Mouse (Mus musculus): ENCODE results near the gene Entpd1. TPM values are rescaled to one million over a fixed set of nuclear protein-coding genes. Genes with fewer than 3 reads are reported as not detected.

Entpd1 gene
- polyA plus RNA-seq, 1 experiment from 2014 or later, result 7.6 TPM

- ATAC-seq, result peak; percentile 89
- Histone ChIP-seq H3K4me2 (ENCODE audit: low read depth, low read length) (peak overlapping the region; percentile 55), H3K9ac (ENCODE audit: low read depth, low read length) (peak overlapping the region; percentile 57), H3K4me3 (ENCODE audit: low read length) (no peak overlapping the region; the same call in 1 of the 2 replicates), H3K4me1 (ENCODE audit: control insufficient read depth, insufficient read depth, low read length) (0 out of 2 replicates have a peak, but pooled peaks cover 7% of the 10 kb centered on the region), H3K9me3 (ENCODE audit: control insufficient read depth, low read length) (no peaks in the 10 kb centered on the region), H3K27me3 (replicated peaks; ENCODE audit: control insufficient read depth, insufficient read depth, low read length) (no peaks in the 10 kb centered on the region), H3K27ac (ENCODE audit: low read length) (no peak overlapping the region), H3K36me3 (ENCODE audit: control insufficient read depth, insufficient read depth, low read length) (no peaks in the 10 kb centered on the region)
- 30% methylated on average over 17 of the region's 17 CpGs for WGBS
Measured at GRCm38 (mm10) chr19:40736680-40737512, 124.7 kb downstream of the Entpd1 start.

- 73% methylated on average over 5 of the region's 5 CpGs for WGBS
- Histone ChIP-seq H3K4me1 (ENCODE audit: control insufficient read depth, insufficient read depth, low read length) (0 out of 2 replicates have a peak, but pooled peaks cover 7% of the 10 kb centered on the region), H3K36me3 (ENCODE audit: control insufficient read depth, insufficient read depth, low read length) (no peaks in the 10 kb centered on the region), H3K27me3 (replicated peaks; ENCODE audit: control insufficient read depth, insufficient read depth, low read length) (no peaks in the 10 kb centered on the region), H3K9ac (ENCODE audit: low read depth, low read length) (no peak overlapping the region), H3K27ac (ENCODE audit: low read length) (no peak overlapping the region), H3K4me3 (ENCODE audit: low read length) (no peak overlapping the region), H3K4me2 (ENCODE audit: low read depth, low read length) (peak overlapping the region; percentile 55; the same call in 1 of the 2 replicates), H3K9me3 (ENCODE audit: control insufficient read depth, low read length) (no peaks in the 10 kb centered on the region)
- ATAC-seq, result no peak
Measured at GRCm38 (mm10) chr19:40737613-40738012, 125.4 kb downstream of the Entpd1 start.

- 80% methylated on average over 13 of the region's 13 CpGs for WGBS
- Histone ChIP-seq H3K27ac (ENCODE audit: low read length) (no peak overlapping the region), H3K4me3 (ENCODE audit: low read length) (no peak overlapping the region), H3K27me3 (replicated peaks; ENCODE audit: control insufficient read depth, insufficient read depth, low read length) (no peaks in the 10 kb centered on the region), H3K4me1 (ENCODE audit: control insufficient read depth, insufficient read depth, low read length) (0 out of 2 replicates have a peak, but pooled peaks cover 7% of the 10 kb centered on the region), H3K9me3 (ENCODE audit: control insufficient read depth, low read length) (no peaks in the 10 kb centered on the region), H3K36me3 (ENCODE audit: control insufficient read depth, insufficient read depth, low read length) (no peaks in the 10 kb centered on the region), H3K4me2 (ENCODE audit: low read depth, low read length) (no peak overlapping the region), H3K9ac (ENCODE audit: low read depth, low read length) (no peak overlapping the region)
- ATAC-seq, result peak; percentile 52
Measured at GRCm38 (mm10) chr19:40738683-40739324, 126.6 kb downstream of the Entpd1 start.

- whole genome bisulfite sequencing, result 53% methylated on average over 4 of the region's 4 CpGs
- H3K9ac ChIP-seq (ENCODE audit: low read depth, low read length), result no peak overlapping the region
Measured at GRCm38 (mm10) chr19:40746603-40747002, 134.4 kb downstream of the Entpd1 start.

GRCm38 (mm10) chr19:40748559-40748958, 136.4 kb downstream of the Entpd1 start, which contains the start of gene Cc2d2b:
Gene Cc2d2b (plus strand): TSS chr19:40748753.
- Histone ChIP-seq H3K27me3 (replicated peaks; ENCODE audit: control insufficient read depth, insufficient read depth, low read length) (no peaks in the 10 kb centered on the region), H3K9ac (ENCODE audit: low read depth, low read length) (no peak within 1 kb of the TSS), H3K36me3 (ENCODE audit: control insufficient read depth, insufficient read depth, low read length) (no peaks in the 10 kb centered on the region), H3K4me3 (ENCODE audit: low read length) (no peak within 1 kb of the TSS), H3K4me1 (ENCODE audit: control insufficient read depth, insufficient read depth, low read length) (no peaks in the 10 kb centered on the region), H3K4me2 (ENCODE audit: low read depth, low read length) (no peak within 1 kb of the TSS), H3K27ac (ENCODE audit: low read length) (no peak within 1 kb of the TSS), H3K9me3 (ENCODE audit: control insufficient read depth, low read length) (no peaks in the 10 kb centered on the region)
- no peak for ATAC-seq
- 64% methylated on average over 17 of the region's 17 CpGs for WGBS

More at GRCm38 (mm10) chr19:40746603-40747002, 134.4 kb downstream of the Entpd1 start:
- Histone ChIP-seq H3K27ac (ENCODE audit: low read length) (no peak overlapping the region), H3K9me3 (ENCODE audit: control insufficient read depth, low read length) (no peaks in the 10 kb centered on the region), H3K4me2 (ENCODE audit: low read depth, low read length) (no peak overlapping the region), H3K36me3 (ENCODE audit: control insufficient read depth, insufficient read depth, low read length) (no peaks in the 10 kb centered on the region), H3K4me1 (ENCODE audit: control insufficient read depth, insufficient read depth, low read length) (no peaks in the 10 kb centered on the region), H3K4me3 (ENCODE audit: low read length) (no peak overlapping the region), H3K27me3 (replicated peaks; ENCODE audit: control insufficient read depth, insufficient read depth, low read length) (no peaks in the 10 kb centered on the region)
- no peak for ATAC-seq

- Histone ChIP-seq H3K4me2 (ENCODE audit: low read depth, low read length) (no peak overlapping the region), H3K4me3 (ENCODE audit: low read length) (no peak overlapping the region), H3K27me3 (replicated peaks; ENCODE audit: control insufficient read depth, insufficient read depth, low read length) (no peaks in the 10 kb centered on the region), H3K9ac (ENCODE audit: low read depth, low read length) (no peak overlapping the region), H3K4me1 (ENCODE audit: control insufficient read depth, insufficient read depth, low read length) (no peaks in the 10 kb centered on the region), H3K27ac (ENCODE audit: low read length) (no peak overlapping the region), H3K9me3 (ENCODE audit: control insufficient read depth, low read length) (no peaks in the 10 kb centered on the region), H3K36me3 (ENCODE audit: control insufficient read depth, insufficient read depth, low read length) (no peaks in the 10 kb centered on the region)
- ATAC-seq, result no peak
- 85% methylated on average over 2 of the region's 2 CpGs for WGBS
Measured at GRCm38 (mm10) chr19:40754311-40754710, 142.1 kb downstream of the Entpd1 start.

- 77% methylated on average over 2 of the region's 2 CpGs for WGBS
- H3K27ac ChIP-seq (ENCODE audit: low read length), result no peak overlapping the region
- no peak overlapping the region for H3K4me3 ChIP-seq (ENCODE audit: low read length)
- no peaks in the 10 kb centered on the region for H3K27me3 ChIP-seq (replicated peaks; ENCODE audit: control insufficient read depth, insufficient read depth, low read length)
- H3K9ac ChIP-seq (ENCODE audit: low read depth, low read length), result no peak overlapping the region
- H3K4me2 ChIP-seq (ENCODE audit: low read depth, low read length), result no peak overlapping the region
- no peaks in the 10 kb centered on the region for H3K36me3 ChIP-seq (ENCODE audit: control insufficient read depth, insufficient read depth, low read length)
- H3K9me3 ChIP-seq (ENCODE audit: control insufficient read depth, low read length), result no peaks in the 10 kb centered on the region
- peaks cover 2% of the 10 kb centered on the region; the same call in 1 of the 2 replicates for H3K4me1 ChIP-seq (ENCODE audit: control insufficient read depth, insufficient read depth, low read length)
- ATAC-seq, result no peak
Measured at GRCm38 (mm10) chr19:40760071-40760470, 147.9 kb downstream of the Entpd1 start.

GRCm38 (mm10) chr19:40762023-40762759, 150.0 kb downstream of the Entpd1 start:
- H3K4me2 ChIP-seq (ENCODE audit: low read depth, low read length), result peak overlapping the region; percentile 56

GRCm38 (mm10) chr19:40767189-40767588, 155.0 kb downstream of the Entpd1 start:
- no peak overlapping the region for H3K4me3 ChIP-seq (ENCODE audit: low read length)
- H3K4me2 ChIP-seq (ENCODE audit: low read depth, low read length), result no peak overlapping the region
- no peaks in the 10 kb centered on the region for H3K9me3 ChIP-seq (ENCODE audit: control insufficient read depth, low read length)
- no peak overlapping the region for H3K27ac ChIP-seq (ENCODE audit: low read length)
- no peak overlapping the region for H3K9ac ChIP-seq (ENCODE audit: low read depth, low read length)
- 77% methylated on average over 2 of the region's 2 CpGs for WGBS
- H3K36me3 ChIP-seq (ENCODE audit: control insufficient read depth, insufficient read depth, low read length), result no peaks in the 10 kb centered on the region
- ATAC-seq, result no peak
- no peaks in the 10 kb centered on the region for H3K4me1 ChIP-seq (ENCODE audit: control insufficient read depth, insufficient read depth, low read length)
- no peaks in the 10 kb centered on the region for H3K27me3 ChIP-seq (replicated peaks; ENCODE audit: control insufficient read depth, insufficient read depth, low read length)

More at GRCm38 (mm10) chr19:40762023-40762759, 150.0 kb downstream of the Entpd1 start:
- 21% methylated on average over 22 of the region's 22 CpGs for WGBS
- H3K4me3 ChIP-seq (ENCODE audit: low read length), result peak overlapping the region; percentile 50
- no peaks in the 10 kb centered on the region for H3K9me3 ChIP-seq (ENCODE audit: control insufficient read depth, low read length)
- peak overlapping the region; percentile 65 for H3K9ac ChIP-seq (ENCODE audit: low read depth, low read length)
- no peaks in the 10 kb centered on the region for H3K27me3 ChIP-seq (replicated peaks; ENCODE audit: control insufficient read depth, insufficient read depth, low read length)
- H3K36me3 ChIP-seq (ENCODE audit: control insufficient read depth, insufficient read depth, low read length), result no peaks in the 10 kb centered on the region
- H3K4me1 ChIP-seq (ENCODE audit: control insufficient read depth, insufficient read depth, low read length), result peaks cover 2% of the 10 kb centered on the region; the same call in 1 of the 2 replicates
- peak; percentile 55; the same call in 1 of the 2 replicates for ATAC-seq
- no peak overlapping the region for H3K27ac ChIP-seq (ENCODE audit: low read length)

Data from intestine, embryonic 16.5 days (tissue).